Mouse (Mus musculus) brain, embryonic 14.5 days (tissue): ENCODE measurements around the gene Hoxa13.

Experiments
- CTCF ChIP-seq: fragments of 200-500 bp; IDR thresholded peaks from 2 replicates; pipeline ENCODE4 v1.5.1; 2012; ENCODE audit warnings: inconsistent platforms, mild to moderate bottlenecking, moderate library complexity, borderline replicate concordance; ENCODE audit not compliant: insufficient read depth, insufficient read length; ENCODE audit errors: extremely low read depth
- POLR2A ChIP-seq: fragments of 200-500 bp; IDR thresholded peaks from 2 replicates; pipeline ENCODE4 v1.6.1; 2012; ENCODE audit warnings: mild to moderate bottlenecking, inconsistent platforms, borderline replicate concordance; ENCODE audit not compliant: poor library complexity, insufficient read depth, insufficient read length, severe bottlenecking; ENCODE audit errors: extremely low read depth

DNA sequence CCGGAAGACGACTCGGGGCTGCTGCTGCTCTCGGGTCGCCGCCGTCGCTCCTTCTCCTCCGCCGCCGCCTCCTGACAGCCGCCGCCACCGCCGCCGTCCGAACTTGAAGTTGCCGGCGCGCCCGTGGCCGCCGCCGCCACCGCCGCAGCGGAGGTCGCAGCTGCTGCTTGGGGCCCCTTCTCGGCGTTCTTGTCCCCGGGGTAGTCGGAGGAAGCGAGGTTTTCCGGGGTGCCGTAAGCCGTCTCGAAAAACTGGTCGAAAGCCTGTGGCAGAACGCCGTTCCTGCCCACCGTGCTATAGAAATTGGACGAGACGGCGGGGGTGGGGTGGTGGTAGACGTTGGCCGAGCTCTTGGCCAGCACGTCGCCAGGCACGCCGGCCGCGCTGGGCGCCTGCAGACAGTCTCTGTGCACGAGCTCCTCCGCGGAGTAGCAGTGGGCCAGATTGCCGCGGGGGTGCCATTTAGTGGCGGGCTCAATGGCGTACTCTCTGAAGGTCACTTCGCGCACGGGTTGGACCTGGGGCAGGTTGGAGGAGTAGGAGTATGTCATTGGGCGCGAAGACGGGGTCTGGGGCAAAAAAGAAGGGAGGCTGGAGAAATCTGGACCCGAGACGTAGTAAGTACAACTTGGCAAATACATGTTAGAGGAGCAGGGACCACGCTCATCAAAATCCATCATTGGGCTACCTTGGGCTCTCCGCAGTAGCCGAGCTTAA lies 15.5 kb downstream of the Hoxa13 start:
- TF ChIP-seq CTCF = no peak
- no peak for TF ChIP-seq POLR2A
